Mouse (Mus musculus): ENCODE results near the gene Trmt2b. TPM values are rescaled to one million over a fixed set of nuclear protein-coding genes. Genes with fewer than 3 reads are reported as not detected.
"Not testable (repeated sequence)": the region's sequence is repeated elsewhere in the genome, so short reads cannot be mapped to it uniquely, and the experiment has no call there.

Gene Trmt2b
- total RNA-seq (2021): 41.4 and 43.2 TPM in 2 replicates
- long read RNA-seq, experiment 1, full-length matches to known transcripts: 42 of 55 reads
- long read RNA-seq, experiment 1, partial matches to known transcripts: 6 of 55 reads
- long read RNA-seq, experiment 1, other reads (novel, unspliced or antisense): 7 of 55 reads
- long read RNA-seq, experiment 2, transcript Trmt2b-202 (13 exons, 3,119 nt): major isoform, 25 of 49 reads
- long read RNA-seq, experiment 2, partial matches to known transcripts: 6 of 49 reads
- long read RNA-seq, experiment 2, other reads (novel, unspliced or antisense): 17 of 49 reads

DNA sequence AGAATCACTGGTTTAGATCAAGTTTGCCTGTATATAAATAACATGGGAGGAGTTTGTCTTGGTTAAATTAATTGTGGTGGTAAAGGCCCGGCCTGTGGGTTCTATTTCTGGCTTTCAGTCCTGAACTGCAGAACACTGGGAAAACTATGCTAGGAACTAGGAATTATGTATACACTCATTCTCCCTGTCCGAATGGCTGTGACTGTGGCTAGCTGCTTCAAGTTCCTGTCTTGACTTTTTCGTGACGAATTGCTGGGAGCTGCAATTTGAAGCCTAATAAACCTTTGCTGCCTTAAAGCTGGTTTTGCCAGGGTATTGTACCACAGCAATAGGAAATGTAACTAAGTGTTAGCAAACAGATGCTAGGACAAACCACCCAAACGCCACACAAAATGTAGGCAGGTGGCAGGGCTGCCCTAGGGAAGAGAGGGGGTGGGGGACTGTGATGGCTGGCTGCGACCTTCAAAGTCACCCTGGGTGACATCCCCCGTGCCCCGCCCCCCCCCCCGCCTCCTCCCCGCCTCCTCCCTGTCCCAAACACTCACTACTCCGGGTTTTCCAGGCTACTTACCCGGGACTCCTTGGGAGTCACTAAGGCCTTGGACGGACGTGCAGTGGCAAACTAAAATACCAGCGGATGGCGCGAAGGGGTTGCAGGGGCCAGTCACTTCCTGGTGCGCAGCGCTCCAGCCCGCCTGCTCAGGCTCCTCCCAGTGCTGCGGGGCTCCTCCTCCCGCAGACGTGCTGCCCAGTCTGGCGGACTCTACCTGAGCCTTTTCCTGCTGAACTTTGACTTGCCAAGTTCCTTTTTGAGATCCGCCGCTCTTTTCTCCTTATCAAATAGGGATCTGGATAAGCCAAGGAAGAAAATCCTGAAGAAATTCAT, at the start of gene Trmt2b:
Trmt2b (minus strand) TSS at position 710 of the 886 bp plus-strand sequence.
- DNase-seq: peak; percentile 88

DNA sequence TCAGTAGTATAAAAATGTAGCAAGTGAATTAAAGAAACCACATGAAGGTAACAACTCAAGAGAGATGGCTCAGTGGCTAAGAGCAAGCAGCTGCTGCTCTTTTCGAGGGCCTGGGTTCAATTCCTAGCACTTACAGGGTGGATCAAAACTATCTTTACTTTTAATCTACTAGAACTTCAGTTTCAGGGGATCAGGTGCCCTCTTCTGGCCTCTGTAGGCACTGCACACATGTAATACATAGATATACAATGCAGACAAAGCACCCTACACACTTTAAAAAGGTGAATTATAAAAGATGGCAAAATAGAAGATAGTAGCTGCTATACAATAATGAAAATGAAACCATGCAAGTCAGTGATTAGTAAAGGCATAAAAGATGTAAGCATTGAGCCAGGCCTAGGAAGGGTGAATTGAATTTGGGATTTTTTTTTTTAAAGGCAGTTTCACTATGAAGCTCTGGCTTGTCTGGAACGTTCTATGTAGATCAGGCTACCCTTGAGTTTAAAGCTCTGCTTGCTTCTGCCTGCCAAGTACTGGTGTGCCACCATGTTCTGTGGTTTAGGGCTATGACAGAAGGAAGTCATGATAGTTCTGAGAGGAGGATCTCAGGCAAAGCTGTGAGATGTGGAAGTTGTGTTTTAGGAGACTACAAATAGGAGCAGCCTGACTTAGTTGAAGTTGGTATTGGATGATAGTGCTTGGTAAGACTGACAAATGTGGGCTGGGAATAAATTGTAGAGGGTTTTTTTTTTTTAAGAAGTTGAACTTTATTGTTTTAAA, 42.6 kb upstream of the Trmt2b start:
- peak; percentile 39 for DNase-seq

DNA sequence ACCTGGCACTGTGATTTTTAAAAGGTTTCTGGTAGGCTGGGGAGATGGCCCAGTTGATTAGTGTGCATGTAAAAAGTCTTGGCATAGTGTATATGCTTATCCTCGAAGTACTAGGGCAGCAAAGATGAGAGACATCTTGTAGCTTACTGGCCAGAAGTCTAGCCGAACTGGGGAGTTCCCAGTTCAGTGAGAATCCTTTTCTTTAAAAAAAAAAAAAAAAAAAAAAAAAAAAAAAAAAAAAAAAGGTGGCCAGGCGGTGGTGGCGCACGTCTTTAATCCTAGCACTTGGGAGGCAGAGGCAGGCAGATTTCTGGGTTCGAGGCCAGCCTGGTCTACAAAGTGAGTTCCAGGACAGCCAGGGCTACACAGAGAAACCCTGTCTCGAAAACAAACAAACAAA, 34.4 kb upstream of the Trmt2b start:
- DNase-seq: not testable (repeated sequence)

DNA sequence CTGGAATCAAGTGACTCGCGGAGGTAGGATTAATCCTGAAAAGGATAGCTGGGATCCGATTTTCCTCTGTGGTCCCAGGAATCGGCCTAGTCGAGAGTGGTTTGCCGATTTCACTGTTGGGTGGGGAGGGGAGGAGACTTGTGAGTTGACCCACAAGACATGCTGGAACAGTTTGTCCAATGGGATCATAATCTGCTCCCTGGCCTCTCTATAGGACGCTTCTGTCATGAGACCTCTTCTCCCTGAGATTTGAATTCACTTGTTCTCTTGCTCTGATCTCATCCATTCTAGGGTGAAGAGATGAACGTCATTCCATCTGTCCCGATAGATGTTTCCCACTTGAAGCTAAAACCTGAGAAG, 31.5 kb upstream of the Trmt2b start:
- DNase-seq: no peak

DNA sequence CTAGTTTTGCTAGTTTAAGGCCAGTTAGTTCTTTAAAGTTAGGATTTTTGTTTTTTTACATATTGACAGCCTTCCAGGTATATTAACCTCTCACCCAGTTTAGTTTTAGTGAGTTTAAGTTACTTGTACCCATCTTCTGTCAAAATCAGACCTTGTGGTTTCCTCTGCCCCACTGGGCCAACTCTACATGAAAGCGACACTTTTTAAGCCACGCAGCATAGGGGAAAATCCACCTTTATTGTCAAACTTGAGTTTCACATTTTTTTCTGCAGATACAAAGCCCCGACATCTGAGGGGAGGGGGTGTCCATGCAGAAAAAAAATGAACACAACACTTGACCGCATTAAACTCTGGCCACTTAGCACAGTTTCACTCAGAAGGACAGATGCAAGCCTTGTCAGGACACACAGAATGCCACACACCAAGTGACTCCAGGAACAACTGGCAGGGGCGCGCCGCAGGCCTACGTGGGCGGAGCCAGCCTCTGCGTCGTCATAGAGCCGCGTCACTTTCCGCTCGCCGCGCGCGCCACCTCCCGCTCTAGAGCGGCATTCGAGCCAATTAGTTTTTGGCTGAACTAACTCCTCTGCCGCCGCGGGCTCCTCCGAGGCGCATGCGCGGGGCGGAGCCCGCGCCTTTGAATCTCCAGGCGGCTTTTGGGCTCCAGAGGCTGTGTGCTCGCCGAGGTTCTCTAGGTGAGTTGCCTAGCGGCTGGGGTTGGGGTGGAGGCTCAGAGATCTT, 30.9 kb upstream of the Trmt2b start, which contains the start of gene Cenpi:
Cenpi (plus strand) TSS at position 551 of the 741 bp plus-strand sequence.
- DNase-seq: peak; percentile 92

DNA sequence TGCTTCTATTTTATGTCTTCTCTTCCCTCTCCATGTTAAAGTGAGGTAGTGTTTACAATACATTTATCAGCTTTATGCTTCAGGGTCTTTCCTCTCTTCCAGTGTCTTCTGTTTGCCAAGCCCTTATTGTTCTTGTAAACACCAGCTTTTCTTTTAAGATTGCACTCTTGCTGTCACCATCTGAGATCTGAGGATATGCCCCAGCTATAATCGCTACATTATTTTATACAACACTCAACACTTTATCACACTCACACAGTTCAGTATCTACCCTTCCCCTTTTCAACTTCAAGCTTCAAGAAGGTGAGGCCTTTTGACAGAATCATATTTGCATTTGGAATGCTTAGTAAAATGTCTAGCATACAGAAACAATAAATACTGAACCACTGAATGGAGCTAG, 26.5 kb upstream of the Trmt2b start:
- DNase-seq: no peak

DNA sequence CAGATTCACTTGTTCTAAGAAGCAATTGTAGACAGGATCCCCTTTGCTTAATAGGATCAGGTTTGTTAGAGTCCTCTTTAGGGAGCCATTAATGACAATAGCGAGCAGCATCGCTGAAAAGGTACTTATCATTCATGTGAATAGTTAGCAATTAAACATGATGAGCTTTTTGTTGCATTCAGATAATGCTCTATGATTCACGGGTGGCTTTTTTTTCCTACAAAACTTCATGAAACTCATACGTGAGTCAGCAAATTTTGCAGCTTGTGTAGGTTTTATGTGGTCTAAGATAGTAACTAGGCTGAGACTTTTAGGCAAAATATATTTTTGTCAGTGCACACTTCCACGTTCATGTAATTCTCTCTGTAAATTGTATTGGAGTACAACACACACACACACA, 23.4 kb upstream of the Trmt2b start:
- no peak for DNase-seq

DNA sequence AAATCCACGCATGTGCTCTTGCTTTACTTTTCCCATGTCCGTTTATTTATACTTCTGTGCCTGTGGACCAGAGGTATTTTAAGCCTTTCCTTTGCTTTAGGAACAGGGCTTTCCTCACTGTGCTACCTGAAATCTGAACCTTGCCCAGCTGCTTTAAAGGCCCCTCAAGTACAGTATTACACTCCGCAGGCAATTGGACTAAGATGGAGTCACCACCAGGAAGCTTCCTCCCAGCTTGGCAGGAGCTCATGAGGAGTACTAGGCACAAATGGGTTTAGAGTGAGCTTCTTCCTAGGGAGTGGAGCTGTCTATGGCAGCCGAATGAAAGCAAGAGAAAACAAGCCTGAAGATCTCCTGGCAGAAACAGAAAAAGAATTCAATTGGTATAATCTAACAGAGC, 20.4 kb upstream of the Trmt2b start:
- DNase-seq: no peak

DNA sequence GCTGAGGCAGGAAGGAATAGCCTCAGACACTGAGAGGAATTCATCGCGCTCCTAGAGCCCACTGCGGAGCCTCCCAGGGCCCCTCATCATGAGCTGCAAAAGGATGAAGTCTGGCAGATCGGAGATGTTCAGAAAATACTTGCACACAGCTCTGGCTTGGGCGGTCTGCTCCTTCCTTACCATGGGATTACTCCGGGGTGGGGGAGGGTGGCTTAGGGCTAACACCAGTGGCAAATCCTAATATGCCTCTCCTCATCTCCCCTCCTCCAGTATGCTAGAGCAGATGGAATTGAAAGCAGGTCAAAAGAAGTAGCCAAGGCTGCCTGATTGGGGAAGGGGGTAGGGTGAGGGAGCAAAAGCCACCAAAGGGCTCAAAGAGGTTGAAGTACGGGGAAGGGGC, 20.0 kb upstream of the Trmt2b start:
- DNase-seq: peak; percentile 23

DNA sequence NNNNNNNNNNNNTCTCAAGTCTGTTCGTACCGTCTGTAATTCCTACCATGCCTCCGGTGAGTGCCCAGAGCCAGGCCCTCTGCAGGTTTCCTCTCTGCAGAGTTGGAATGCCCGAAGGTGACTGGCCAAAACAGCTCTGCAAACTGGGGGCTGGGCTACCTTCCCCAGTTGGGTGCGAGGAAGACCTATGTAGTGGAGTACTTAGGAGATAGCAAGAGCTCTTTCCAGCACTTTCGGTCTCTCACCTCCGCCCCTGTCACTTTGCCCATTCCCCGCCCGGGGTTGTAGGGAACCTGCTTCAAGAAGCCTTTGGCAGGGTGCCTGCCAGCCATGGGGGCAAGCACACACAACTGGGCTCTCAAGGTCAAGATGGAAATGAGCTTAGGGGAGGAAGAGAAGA, 19.5 kb upstream of the Trmt2b start:
- peak; percentile 66 for DNase-seq

DNA sequence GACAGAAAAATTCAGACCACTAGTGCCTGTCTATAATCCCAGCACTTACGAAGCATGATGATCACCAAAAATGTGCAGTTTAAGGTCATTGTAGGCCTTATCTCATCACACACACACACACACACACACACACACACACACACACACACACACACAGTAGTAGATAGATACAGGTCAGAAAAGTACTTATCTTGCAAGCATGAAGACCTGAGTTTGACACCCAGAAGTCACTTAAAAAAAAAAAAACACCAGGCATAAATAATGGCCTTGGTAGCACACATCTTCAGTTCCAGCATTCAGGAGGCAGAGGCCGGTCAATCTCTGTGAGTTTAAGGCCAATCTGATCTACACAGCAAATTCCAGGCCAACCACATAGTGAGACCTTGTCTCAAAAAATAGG, 10.5 kb upstream of the Trmt2b start:
- no peak for DNase-seq

DNA sequence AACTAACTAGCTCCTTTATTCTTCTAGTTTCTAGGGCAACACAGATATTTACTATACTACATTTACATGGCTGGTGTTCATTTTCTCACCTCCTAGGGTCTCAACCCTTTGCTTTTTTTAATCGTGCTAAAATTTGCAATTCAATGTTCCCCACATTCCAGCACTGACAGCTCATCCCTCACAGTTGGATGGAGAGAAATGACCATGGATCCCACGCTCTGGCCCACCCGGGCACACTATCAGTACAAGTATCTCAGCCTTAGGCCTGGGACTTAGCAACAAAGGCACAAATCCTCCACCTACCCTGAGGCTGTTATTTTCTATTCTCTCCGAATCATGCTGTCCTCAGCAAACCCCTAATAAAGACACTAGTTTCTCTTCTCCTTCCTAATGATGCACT, 9.0 kb upstream of the Trmt2b start:
- DNase-seq: no peak

DNA sequence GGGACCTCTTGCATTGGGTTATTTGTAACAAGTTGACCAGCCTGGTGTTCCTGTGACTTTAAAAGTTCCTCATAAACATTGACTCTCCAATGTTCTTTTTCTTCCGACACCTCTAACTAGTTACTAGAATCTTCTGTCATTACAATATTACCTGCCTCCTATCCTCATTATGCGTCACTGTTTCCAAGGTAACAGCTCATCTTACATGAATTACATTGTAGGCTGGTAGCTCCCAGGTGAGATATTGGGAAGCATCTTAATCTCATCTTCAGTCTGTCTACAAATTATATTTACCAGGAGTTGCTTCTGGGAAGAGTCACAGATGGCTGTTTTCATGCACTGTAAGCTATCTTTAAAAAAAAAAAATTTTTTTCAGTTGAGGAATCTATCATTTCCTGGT, 8.3 kb upstream of the Trmt2b start:
- DNase-seq: no peak

DNA sequence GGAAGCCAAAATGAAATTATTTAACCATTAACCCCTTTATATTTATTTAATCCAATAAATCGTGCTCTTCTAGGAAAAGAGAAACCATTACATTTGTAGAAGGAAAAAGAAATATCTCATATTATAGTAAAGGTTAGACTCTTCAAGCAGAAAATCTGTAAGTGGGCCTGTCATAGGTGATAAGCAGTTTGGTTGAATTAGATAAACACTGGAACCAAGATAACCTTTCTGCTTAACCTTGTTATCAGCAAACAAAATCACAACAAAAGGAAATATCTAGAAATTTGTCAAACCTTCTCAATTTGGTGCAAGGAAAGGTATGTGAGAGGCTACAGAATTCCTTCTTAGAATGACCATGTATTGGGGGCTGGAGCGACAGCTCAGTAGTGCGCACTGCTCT, 3.7 kb upstream of the Trmt2b start:
- no peak for DNase-seq

DNA sequence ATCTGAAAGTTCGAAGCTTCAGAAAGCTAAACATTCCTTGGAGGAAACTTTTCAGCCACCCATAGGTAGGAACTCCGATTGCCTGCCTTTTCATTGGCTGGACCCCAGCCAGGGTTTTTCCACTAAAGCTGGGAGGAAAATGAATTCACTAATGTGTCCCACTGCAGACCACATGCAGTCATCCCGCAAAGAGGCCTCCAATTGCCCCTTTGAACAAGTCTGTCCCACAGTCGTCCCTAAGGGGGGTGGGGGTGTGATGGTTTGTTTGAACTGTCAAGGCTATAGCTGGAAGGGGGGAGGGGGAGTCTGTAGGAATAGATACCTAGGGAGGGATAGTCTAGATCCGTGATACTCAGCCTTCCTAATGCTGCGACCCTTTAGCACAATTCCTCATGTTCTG, 1.1 kb downstream of the Trmt2b start:
- peak; percentile 64 for DNase-seq

DNA sequence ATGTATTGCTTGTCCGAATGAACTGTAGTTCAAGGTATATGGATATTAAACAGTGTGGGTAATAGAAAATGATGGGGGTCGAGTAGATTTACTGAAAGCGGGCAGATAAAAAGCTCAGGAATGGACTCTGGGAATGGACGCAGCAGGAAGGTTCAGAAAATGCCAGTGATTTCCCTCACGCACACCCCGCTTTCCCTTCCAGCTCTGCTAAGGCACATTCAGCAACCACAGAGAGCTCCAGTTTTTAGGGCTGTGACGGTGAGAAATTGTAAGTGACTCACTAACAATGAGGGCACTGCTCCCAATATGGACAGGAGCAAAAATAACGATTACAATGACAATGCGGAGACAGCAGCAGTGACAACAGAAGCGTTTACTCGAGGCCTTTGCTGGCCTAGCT, 14.7 kb downstream of the Trmt2b start:
- peak; percentile 20 for DNase-seq

DNA sequence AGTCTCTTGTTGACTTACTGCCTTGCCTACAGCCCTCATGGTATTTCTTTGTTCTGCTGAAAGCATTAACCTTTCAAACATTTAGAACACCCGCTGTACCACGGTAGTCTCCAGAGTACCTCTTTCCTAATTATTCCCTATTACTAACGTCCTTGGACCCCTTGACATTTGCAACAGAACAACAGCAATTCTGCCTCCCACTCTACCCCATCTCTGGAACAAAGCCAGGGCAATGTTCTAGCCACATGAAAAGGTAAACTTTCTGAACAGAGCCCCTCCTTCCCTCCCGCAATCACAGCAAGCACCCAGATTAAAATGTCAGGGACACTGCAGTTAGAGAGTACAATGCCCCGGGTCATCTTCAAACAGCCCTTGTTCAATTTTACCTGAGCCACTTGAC, 15.6 kb downstream of the Trmt2b start:
- peak; percentile 15 for DNase-seq

DNA sequence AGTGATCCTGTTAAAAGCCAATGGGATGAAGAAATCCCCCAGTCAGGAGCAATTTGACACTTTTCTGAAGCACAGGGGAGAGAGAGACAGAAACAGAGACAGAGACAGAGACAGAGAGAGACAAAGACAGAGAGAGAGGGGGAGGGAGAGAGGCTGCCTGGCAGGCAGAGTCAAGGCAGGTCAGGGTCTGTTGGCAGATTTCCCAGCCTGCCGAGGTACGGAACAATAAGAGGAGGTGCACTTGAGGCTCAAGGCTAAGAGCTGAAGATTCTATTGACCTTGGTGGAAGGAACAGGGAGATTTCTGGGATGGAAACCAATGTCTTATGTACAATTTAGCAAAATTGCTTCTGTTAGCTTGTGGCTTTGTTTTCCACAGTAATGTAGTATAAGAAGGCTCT, 28.6 kb downstream of the Trmt2b start:
- DNase-seq: peak; percentile 41

DNA sequence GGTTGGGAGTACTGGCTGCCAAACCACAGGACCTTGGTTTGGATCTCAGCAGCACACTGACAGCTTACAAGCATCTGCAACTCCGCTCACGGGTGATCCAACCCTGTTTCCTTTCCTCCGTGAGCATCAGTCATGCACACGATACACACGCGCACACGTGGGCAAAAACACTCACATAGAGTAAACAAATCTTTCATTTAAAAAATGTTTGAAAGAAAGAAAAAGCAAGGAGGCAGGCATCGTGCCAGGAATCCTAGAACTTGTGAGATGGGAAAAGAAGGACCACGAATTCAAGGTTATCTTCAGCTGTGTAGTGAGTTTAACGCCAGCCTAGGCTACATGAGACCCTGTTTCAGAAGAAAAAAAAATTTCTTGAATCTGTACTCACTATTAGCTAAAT, 30.8 kb downstream of the Trmt2b start:
- peak; percentile 18 for DNase-seq

DNA sequence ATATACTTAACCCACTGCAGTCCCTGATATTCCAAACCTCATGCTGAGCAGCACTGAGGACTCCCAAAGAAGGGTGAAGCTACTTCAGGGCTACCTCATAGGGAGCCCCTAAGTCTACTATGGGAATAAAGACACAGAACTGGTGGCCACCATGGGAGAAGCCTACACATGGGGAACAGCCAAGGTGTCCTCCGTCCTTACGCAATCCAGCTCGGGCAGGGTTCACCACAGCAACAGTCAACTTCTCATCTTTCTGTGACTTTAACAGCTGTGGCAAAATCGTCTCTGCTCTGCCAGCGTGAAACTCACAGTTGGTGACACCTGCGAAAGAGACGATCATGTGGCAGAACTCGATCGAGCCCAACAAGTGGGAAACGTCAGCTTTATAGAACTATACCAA, 38.5 kb downstream of the Trmt2b start:
- no peak for DNase-seq

DNA sequence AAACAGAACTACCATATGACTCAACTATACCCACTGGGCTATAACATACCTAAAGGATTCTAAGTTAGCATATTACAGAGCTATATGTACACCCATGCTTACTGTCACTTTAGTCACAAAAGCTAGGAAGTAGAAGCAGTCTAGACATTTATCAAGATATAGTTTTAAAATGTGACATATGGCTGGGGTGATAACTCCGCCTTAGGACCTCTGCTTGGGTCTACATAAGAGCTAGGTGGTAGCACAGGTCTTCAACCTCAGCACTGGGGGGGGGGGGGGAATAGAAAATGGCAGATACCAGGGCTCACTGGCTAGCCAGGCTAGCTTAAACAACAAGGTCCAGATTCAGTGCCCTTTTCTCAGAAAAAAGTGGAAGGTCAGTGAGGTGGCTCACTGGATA, 43.7 kb downstream of the Trmt2b start:
- no peak for DNase-seq

DNA sequence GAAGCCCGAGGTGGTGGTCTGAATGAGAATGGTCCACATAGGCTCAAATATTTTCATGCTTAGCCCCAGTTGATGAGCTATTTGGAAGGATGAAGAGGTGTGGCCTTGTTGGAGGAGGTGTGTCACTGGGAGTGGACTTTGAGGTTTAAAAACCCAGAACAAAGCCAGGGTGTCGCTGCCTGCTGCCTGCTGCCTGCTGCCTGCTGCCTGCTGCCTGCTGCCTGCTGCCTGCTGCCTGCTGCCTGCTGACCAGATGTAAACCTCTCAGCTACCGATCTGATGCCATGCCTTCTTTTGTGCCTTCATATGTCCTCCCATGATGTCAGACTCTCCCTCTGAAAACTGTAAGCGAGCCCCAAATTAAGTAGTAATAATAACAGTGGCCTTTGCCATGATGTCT, 54.9 kb downstream of the Trmt2b start, which contains the start of gene Nox1:
Nox1 (minus strand) TSS at position 101 of the 400 bp plus-strand sequence.
- DNase-seq: no peak
